Mouse (Mus musculus) liver, embryonic 14.5 days (tissue): ENCODE data around the gene Car14.

ENCODE experiments used
- CTCF ChIP-seq: IDR thresholded peaks from 2 replicates; pipeline ENCODE4 v1.5.1; 2016; ENCODE audit warnings: antibody characterized with exemption, low read depth, control low read depth
- EP300 ChIP-seq: IDR thresholded peaks from 2 replicates; pipeline ENCODE4 v1.6.1; 2016; ENCODE audit warnings: antibody characterized with exemption, low read depth

DNA sequence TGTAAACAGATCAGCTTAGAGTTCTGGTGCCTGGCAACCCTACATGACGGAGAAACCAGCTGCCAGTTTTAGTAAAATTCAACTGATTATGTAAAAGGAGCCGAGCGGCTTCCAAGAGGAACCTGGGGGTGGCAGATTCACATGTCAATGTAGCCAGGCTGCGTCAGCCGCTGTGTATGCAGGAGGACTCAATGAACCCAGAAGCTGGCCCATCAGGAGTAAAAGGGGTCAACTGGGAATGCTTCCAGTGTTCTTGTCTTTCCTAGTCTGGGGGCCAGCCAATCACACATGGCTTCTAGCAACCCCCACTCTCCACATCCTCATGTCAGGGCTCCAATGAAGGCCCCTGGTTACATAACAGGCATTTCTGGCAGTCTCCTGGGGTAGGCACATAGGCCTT, 39.4 kb downstream of the Car14 start:
- no peak for TF ChIP-seq CTCF
- TF ChIP-seq EP300, result no peak
